Mouse (Mus musculus) megakaryocyte, embryonic 14.5 days (primary cell): ENCODE measurements around the gene Rora.

ENCODE experiments used
- FLI1 ChIP-seq: IDR thresholded peaks from 2 replicates; pipeline ENCODE4 v1.6.1; 2012; ENCODE audit warnings: low read length, inconsistent platforms, mixed read lengths
- GATA1 ChIP-seq: IDR thresholded peaks from 3 replicates; pipeline ENCODE4 v1.6.1; 2012; ENCODE audit warnings: mixed read lengths, low read length, inconsistent platforms, borderline replicate concordance

- TF ChIP-seq GATA1 (no peak), FLI1 (no peak)
Measured at GRCm38 (mm10) chr9:69319434-69319833, 665.8 kb downstream of the Rora start.
